Mouse (Mus musculus): ENCODE results near the gene Lrrk2. TPM values are rescaled to one million over a fixed set of nuclear protein-coding genes. Genes with fewer than 3 reads are reported as not detected.
"Not testable (repeated sequence)": the region's sequence is repeated elsewhere in the genome, so short reads cannot be mapped to it uniquely, and the experiment has no call there.

The Lrrk2 gene
- total RNA-seq, 2 experiments from 2014 or later = 15.5 to 43.4 TPM

DNA sequence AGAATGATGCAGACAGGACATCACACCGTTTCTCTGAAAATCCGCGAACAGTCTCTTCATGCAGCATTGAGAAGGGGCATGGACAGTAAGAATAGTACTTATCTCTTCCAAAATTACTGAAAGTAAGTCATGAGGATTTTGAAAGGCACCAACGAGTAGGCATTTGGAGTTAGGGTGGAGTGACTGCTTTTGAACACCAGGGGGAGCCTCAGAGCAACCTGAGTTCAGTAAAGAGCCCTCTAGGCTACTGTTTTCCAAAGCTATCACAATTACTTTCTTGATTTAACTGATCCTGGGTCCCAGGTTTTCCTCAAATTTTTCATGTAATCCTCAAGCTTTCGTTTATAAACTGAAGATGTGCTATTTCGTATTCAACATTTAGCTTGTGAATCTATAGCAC lies 108.2 kb downstream of the Lrrk2 start:
- ATAC-seq (replicated peaks; ENCODE audit: low FRiP score, poor library complexity, severe bottlenecking) = no peak

GRCm38 (mm10) chr15:91788338-91788737 lies 115.4 kb downstream of the Lrrk2 start:
- no peak for ATAC-seq (replicated peaks; ENCODE audit: low FRiP score, poor library complexity, severe bottlenecking)

- ATAC-seq (replicated peaks; ENCODE audit: low FRiP score, poor library complexity, severe bottlenecking) = no peak
These were observed 133.5 kb downstream of the Lrrk2 start for GRCm38 (mm10) chr15:91806463-91806862.

DNA sequence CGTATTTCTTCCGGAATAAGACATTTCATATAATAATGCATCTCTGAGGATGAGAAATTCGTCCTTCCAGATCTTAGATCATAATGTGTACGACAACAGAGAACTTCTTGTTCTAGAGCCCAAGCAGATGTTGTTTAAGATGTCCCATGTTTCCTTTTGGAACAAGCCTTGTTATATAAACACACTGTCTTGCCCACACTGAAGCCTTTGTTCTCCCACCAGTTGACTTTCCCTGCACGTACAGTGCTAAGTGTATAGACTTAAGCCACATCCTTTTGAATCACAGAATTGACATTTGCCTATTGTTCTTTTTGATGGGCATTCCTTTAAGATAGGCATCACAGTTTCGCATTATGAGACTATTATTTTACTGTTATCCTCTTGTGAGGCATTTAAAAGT lies 162.3 kb downstream of the Lrrk2 start:
- ATAC-seq (replicated peaks; ENCODE audit: low FRiP score, poor library complexity, severe bottlenecking) = no peak

- ATAC-seq (replicated peaks; ENCODE audit: low FRiP score, poor library complexity, severe bottlenecking) = no peak
These were observed 165.0 kb downstream of the Lrrk2 start, which contains the start of gene Smgc for GRCm38 (mm10) chr15:91837965-91838364. Smgc (plus strand) TSS chr15:91838265.

DNA sequence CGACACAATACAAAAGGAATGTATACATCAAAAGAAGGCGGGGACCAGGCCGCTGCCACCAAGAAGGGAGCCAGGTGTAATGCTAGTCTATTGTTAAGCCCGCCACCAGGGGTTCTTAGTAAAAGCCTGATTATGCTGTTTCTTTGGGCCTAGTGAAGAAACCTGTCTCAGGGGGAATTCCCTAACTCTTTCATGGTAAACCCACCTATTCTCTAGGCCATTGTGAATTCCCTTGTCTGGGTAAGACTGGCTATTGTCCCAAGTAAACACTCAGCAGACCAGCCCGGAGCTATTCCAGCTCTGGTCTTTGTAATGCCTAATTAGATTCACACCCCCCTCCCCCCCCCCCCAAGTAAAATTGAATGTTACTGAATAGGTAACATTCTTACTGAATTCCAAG lies 191.2 kb downstream of the Lrrk2 start:
- ATAC-seq (replicated peaks; ENCODE audit: low FRiP score, poor library complexity, severe bottlenecking) = not testable (repeated sequence)

Other genes with a start within 250 kb of the Lrrk2 start
- not detected in 2 replicates for gene Slc2a13, start 99.9 kb upstream of the Lrrk2 start, total RNA-seq (2015; ENCODE audit: low replicate concordance)
- 0.14 and 0.17 TPM in 2 replicates for gene Slc2a13, start 99.9 kb upstream of the Lrrk2 start, total RNA-seq (2017; ENCODE audit: low replicate concordance)
- not detected in 2 replicates for gene Smgc, start 165.1 kb downstream of the Lrrk2 start, total RNA-seq (2015; ENCODE audit: low replicate concordance)
- not detected in 2 replicates for gene Smgc, start 165.1 kb downstream of the Lrrk2 start, total RNA-seq (2017; ENCODE audit: low replicate concordance)

Measured in erythroblast, adult 5-6 weeks (primary cell).